Mouse (Mus musculus) spleen, adult 2 months (tissue): ENCODE results near the gene Them7.

Experiments
- CTCF ChIP-seq: fragments of 200-500 bp; IDR thresholded peaks from 2 replicates; pipeline ENCODE4 v1.5.1; 2011; ENCODE audit warnings: mild to moderate bottlenecking, inconsistent platforms; ENCODE audit not compliant: insufficient read depth, insufficient read length, insufficient replicate concordance; ENCODE audit errors: extremely low read depth
- POLR2A ChIP-seq: fragments of 200-500 bp; IDR thresholded peaks from 2 replicates; pipeline ENCODE4 v1.6.1; 2011; ENCODE audit warnings: low read depth, low read length, inconsistent platforms

DNA sequence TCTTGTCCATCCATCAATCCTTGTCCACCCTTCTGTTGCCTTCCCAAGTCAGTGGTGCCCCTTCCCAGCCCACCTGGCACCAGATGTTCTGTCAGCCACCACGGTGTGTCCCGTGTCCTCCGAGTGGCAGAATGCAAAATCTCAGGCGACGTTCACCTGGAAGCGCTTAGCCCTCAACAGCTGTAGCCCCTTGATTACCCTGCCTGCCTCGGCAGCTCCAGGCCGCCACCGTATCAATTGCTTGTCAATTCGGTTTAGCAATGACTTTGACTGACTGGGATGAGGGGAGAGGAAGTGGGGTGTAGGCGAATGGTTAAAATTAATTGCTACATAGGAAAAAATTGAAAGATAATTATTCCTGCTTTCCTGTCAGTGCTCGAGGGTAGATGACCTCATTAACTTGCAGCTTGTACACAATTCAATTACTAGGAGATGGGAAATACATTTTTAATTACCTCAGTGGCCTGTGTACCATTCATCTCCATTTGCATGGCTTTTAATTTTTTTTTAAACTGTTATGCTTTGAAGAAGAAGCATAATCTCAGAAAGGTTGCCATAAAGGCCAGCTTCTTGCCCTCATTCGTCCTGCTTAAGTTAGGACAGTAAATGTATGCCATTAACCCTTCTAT, 93.5 kb downstream of the Them7 start:
- TF ChIP-seq POLR2A (no peak), CTCF (no peak)
